9 mouse cellular contexts compared by ENCODE assay signal in genomic region chr2:6728840-6729252, GRCm38 (mm10).
DNase-seq lines count a peak whose midpoint lies in the region; ATAC-seq and TF ChIP-seq lines count a peak whose summit lies in the region.
"Had no signal": no experiment of that assay in that cellular context is flagged by ENCODE, and none has a peak within 500 bp of the region (broad histone marks: within the 10 kb centered on the region; RNA-seq: fewer than 3 reads in every experiment).

No protein-coding gene starts in this region.

- no peak overlapping the region for H3K4me3 ChIP-seq in intestine, embryonic 15.5 days (replicated peaks)
- H3K4me3 ChIP-seq in intestine, postnatal 0 days (ENCODE audit: low read depth, low read length) = no peak overlapping the region
- no peak overlapping the region for H3K4me3 ChIP-seq in forebrain, embryonic 15.5 days
- H3K4me3 ChIP-seq in limb, embryonic 15.5 days = no peak overlapping the region
- H3K4me3 ChIP-seq: stomach, embryonic 15.5 days had no signal

- ATAC-seq in intestine, embryonic 15.5 days = peak; percentile 36; the same call in 1 of the 2 replicates
- ATAC-seq in intestine, postnatal 0 days = no peak
- ATAC-seq in forebrain, embryonic 15.5 days (replicated peaks) = peak; percentile 54
- peak; percentile 56 for ATAC-seq in limb, embryonic 15.5 days (ENCODE audit: insufficient number of reproducible peaks, low FRiP score, low TSS enrichment, low read depth)

- no peak overlapping the region for H3K27ac ChIP-seq in intestine, embryonic 15.5 days
- no peak overlapping the region for H3K27ac ChIP-seq in intestine, postnatal 0 days (ENCODE audit: low read depth, low read length)
- no peak overlapping the region for H3K27ac ChIP-seq in forebrain, embryonic 15.5 days (replicated peaks)
- H3K27ac ChIP-seq in limb, embryonic 15.5 days = no peak overlapping the region
- H3K27ac ChIP-seq: stomach, embryonic 15.5 days had no signal

- no peak overlapping the region for H3K9ac ChIP-seq in intestine, embryonic 15.5 days
- H3K9ac ChIP-seq in intestine, postnatal 0 days (ENCODE audit: low read depth, low read length) = no peak overlapping the region
- H3K9ac ChIP-seq in forebrain, embryonic 15.5 days (replicated peaks) = no peak overlapping the region
- H3K9ac ChIP-seq in limb, embryonic 15.5 days = no peak overlapping the region
- H3K9ac ChIP-seq: stomach, embryonic 15.5 days had no signal

- no peaks in the 10 kb centered on the region for H3K9me3 ChIP-seq in intestine, embryonic 15.5 days
- no peaks in the 10 kb centered on the region for H3K9me3 ChIP-seq in intestine, postnatal 0 days (ENCODE audit: control insufficient read depth)
- no peaks in the 10 kb centered on the region for H3K9me3 ChIP-seq in forebrain, embryonic 15.5 days
- H3K9me3 ChIP-seq in limb, embryonic 15.5 days = no peaks in the 10 kb centered on the region
- H3K9me3 ChIP-seq: stomach, embryonic 15.5 days had no signal

- no peak for TF ChIP-seq CTCF in intestine, postnatal 0 days (IDR thresholded peaks at IDR 0.05; ENCODE audit: low read depth)

- DNase-seq in cerebellum, adult 9-11 months = peak; percentile 31
- no peak for DNase-seq in Muller cell, postnatal 12 days (ENCODE audit: inconsistent ontology term)
- DNase-seq in kidney, adult 18-20 months = no peak
- DNase-seq in frontal cortex, postnatal 14 days (ENCODE audit: low spot score in 2 of 2) = no peak

- H3K4me1 ChIP-seq in intestine, embryonic 15.5 days (replicated peaks) = 0 out of 2 replicates have a peak, but pooled peaks cover 9% of the 10 kb centered on the region
- no peaks in the 10 kb centered on the region for H3K4me1 ChIP-seq in intestine, postnatal 0 days (replicated peaks; ENCODE audit: control insufficient read depth, insufficient read depth, low read length)
- H3K4me1 ChIP-seq in forebrain, embryonic 15.5 days = peaks cover 64% of the 10 kb centered on the region
- 0 out of 2 replicates have a peak, but pooled peaks cover 3% of the 10 kb centered on the region for H3K4me1 ChIP-seq in limb, embryonic 15.5 days
- H3K4me1 ChIP-seq: stomach, embryonic 15.5 days had no signal

- no peaks in the 10 kb centered on the region for H3K27me3 ChIP-seq in intestine, embryonic 15.5 days (replicated peaks)
- H3K27me3 ChIP-seq in intestine, postnatal 0 days (replicated peaks; ENCODE audit: control insufficient read depth, insufficient read depth, low read length) = no peaks in the 10 kb centered on the region
- no peaks in the 10 kb centered on the region for H3K27me3 ChIP-seq in forebrain, embryonic 15.5 days
- no peaks in the 10 kb centered on the region for H3K27me3 ChIP-seq in limb, embryonic 15.5 days
- H3K27me3 ChIP-seq: stomach, embryonic 15.5 days had no signal

- no peaks in the 10 kb centered on the region for H3K36me3 ChIP-seq in intestine, embryonic 15.5 days
- no peaks in the 10 kb centered on the region for H3K36me3 ChIP-seq in intestine, postnatal 0 days (ENCODE audit: control insufficient read depth, insufficient read depth)
- no peaks in the 10 kb centered on the region for H3K36me3 ChIP-seq in forebrain, embryonic 15.5 days
- no peaks in the 10 kb centered on the region for H3K36me3 ChIP-seq in limb, embryonic 15.5 days
- H3K36me3 ChIP-seq: stomach, embryonic 15.5 days had no signal

- 91% methylated on average over 2 of the region's 2 CpGs for WGBS in intestine, embryonic 15.5 days
- WGBS in intestine, postnatal 0 days = 97% methylated on average over 2 of the region's 2 CpGs
- WGBS in forebrain, embryonic 15.5 days = 83% methylated on average over 2 of the region's 2 CpGs
- WGBS in limb, embryonic 15.5 days = 65% methylated on average over 2 of the region's 2 CpGs

- no peak overlapping the region for H3K4me2 ChIP-seq in intestine, embryonic 15.5 days (replicated peaks)
- no peak overlapping the region for H3K4me2 ChIP-seq in intestine, postnatal 0 days (replicated peaks; ENCODE audit: low read depth)
- no peak overlapping the region for H3K4me2 ChIP-seq in forebrain, embryonic 15.5 days (replicated peaks)
- no peak overlapping the region for H3K4me2 ChIP-seq in limb, embryonic 15.5 days
- H3K4me2 ChIP-seq: stomach, embryonic 15.5 days had no signal
